Mouse (Mus musculus) midbrain, embryonic 15.5 days (tissue): Measurements from ENCODE around the gene Mboat1. TPM values are rescaled to one million over a fixed set of nuclear protein-coding genes. Genes with fewer than 3 reads are reported as not detected.

Experiments used
- ATAC-seq: fragments of 200-750 bp; cut with Nextera tagmentation; replicated peaks from 2 replicates; pipeline ENCODE4 v1.8.0; 2017; ENCODE audit warnings: moderate TSS enrichment
- H3K27ac ChIP-seq: fragments of 300-500 bp; sonication (generic); 2 replicates; pipeline ENCODE4 v1.5.1; 2015; ENCODE audit warnings: mild to moderate bottlenecking, inconsistent platforms
- H3K27me3 ChIP-seq: fragments of 300-500 bp; sonication (generic); replicated peaks from 2 replicates; pipeline ENCODE4 v1.6.1; 2015; ENCODE audit warnings: inconsistent platforms
- H3K36me3 ChIP-seq: fragments of 300-500 bp; sonication (generic); replicated peaks from 2 replicates; pipeline ENCODE4 v1.6.1; 2015; ENCODE audit warnings: inconsistent platforms
- H3K4me1 ChIP-seq: fragments of 300-500 bp; sonication (generic); 2 replicates; pipeline ENCODE4 v1.6.1; 2015; ENCODE audit warnings: inconsistent platforms
- H3K4me2 ChIP-seq: fragments of 300-500 bp; sonication (generic); 2 replicates; pipeline ENCODE4 v1.6.1; 2015; ENCODE audit warnings: inconsistent platforms, mild to moderate bottlenecking, moderate library complexity
- H3K4me3 ChIP-seq: fragments of 300-500 bp; sonication (generic); 2 replicates; pipeline ENCODE4 v1.5.1; 2015; ENCODE audit warnings: mild to moderate bottlenecking, inconsistent platforms
- H3K9ac ChIP-seq: fragments of 300-500 bp; sonication (generic); 2 replicates; pipeline ENCODE4 v1.6.1; 2015; ENCODE audit warnings: mild to moderate bottlenecking, inconsistent platforms
- H3K9me3 ChIP-seq: fragments of 300-500 bp; sonication (generic); 2 replicates; pipeline ENCODE4 v1.6.1; 2016; ENCODE audit warnings: inconsistent platforms
- WGBS: fragments of 180-500 bp; shearing (Covaris S2); methylation state at CpG from one replicate; pipeline ENCODE4 v1.1.7; 2015; ENCODE audit warnings: mixed read lengths; 5-methylcytosine and 5-hydroxymethylcytosine counted together
- polyA plus RNA-seq: library from polyadenylated mRNA; unstranded; fragments of >200 nt; fragmentation: Nextera tagmentation; extraction: Ambion mirVana; gene quantifications from 2 replicates; pipeline ENCODE4 v1.2.1, GENCODE M21; 2015

The Mboat1 gene
- polyA plus RNA-seq, 1 experiment from 2014 or later: 2.5 TPM

DNA sequence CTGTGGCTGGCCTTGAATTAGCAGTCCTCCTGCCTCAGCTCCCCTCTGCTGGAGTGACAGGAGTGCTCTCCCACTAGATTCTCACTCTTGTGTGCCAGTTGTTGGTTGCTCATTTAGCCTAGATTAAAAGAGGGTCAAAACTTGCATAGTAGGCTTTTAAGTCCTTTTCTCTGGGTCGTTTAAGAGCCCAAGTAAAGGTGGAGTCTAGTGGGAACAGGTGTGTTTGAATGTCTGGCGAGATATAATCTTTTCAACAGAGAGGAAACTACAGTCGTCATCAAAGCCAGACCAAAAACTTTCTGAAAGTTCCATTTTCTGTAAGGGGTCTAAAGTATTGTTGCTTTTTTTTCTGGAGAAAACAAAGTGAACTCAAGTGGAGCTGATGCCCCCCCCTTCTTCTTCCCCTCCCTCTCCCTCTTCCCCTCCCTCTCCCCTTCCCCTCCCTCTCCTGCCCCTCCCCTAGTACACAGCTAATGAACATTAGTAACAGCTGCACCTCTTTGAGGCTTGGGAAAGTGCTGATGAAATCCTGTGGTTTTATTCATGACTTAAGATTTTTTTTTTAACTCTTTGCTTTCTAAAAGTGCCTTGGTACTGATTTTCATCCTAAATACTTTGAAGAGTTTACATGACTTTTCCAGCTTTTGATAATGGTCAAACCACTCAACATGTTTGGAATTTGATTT, 55.9 kb downstream of the Mboat1 start:
- no peak overlapping the region for H3K9ac ChIP-seq
- no peaks in the 10 kb centered on the region for H3K4me1 ChIP-seq
- H3K4me2 ChIP-seq: no peak overlapping the region
- ATAC-seq: no peak
- no peaks in the 10 kb centered on the region for H3K36me3 ChIP-seq
- H3K9me3 ChIP-seq: no peaks in the 10 kb centered on the region
- H3K27ac ChIP-seq: no peak overlapping the region
- no peak overlapping the region for H3K4me3 ChIP-seq
- WGBS: 69% methylated on average over 3 of the region's 3 CpGs
- no peaks in the 10 kb centered on the region for H3K27me3 ChIP-seq

DNA sequence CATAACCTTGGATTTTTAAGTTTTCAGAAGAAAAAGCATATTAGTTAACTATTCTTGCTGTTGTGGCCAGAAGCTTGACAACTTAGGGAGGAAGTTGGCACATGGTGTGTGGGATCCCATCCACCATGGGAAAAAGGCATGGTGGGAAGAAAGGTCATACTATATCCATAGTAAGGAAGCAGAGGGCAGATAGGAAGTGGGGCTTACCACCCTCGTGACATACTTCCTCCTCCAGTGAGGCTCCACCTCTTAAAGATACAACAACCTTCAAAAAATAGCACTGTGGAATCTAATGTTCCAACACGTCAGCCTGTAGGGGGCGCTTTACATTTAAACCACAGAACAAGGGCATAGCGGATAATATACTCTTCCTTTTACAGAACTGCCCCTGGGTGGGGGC, 57.1 kb downstream of the Mboat1 start:
- Histone ChIP-seq H3K9me3 (no peaks in the 10 kb centered on the region), H3K4me2 (no peak overlapping the region), H3K27ac (no peak overlapping the region), H3K27me3 (no peaks in the 10 kb centered on the region), H3K9ac (no peak overlapping the region), H3K4me3 (no peak overlapping the region), H3K4me1 (no peaks in the 10 kb centered on the region), H3K36me3 (no peaks in the 10 kb centered on the region)
- WGBS: 74% methylated on average over 4 of the region's 4 CpGs
- ATAC-seq: no peak

DNA sequence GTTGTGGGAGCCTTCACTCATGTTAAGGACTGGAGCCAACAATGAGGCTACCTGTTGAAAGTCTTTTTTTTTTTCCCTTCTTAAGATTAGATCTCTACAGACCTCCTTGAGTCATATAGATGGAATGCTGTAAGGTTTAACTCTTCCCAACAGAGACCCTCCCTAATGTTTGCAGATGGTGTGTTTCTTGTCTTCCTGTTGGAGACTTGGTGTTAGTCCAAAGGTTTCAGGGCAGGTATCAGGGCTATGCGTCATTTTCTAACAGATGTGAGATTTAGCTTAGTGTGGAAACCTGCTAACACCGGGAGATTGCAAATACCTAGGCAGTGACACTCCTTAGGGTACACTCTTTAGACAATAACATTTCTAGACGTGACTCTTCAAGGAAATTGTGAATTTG, 58.5 kb downstream of the Mboat1 start:
- Histone ChIP-seq H3K36me3 (no peaks in the 10 kb centered on the region), H3K4me2 (no peak overlapping the region), H3K4me3 (no peak overlapping the region), H3K9me3 (no peaks in the 10 kb centered on the region), H3K9ac (no peak overlapping the region), H3K27ac (no peak overlapping the region), H3K4me1 (no peaks in the 10 kb centered on the region), H3K27me3 (no peaks in the 10 kb centered on the region)
- no peak for ATAC-seq
- 85% methylated on average over 3 of the region's 3 CpGs for WGBS

DNA sequence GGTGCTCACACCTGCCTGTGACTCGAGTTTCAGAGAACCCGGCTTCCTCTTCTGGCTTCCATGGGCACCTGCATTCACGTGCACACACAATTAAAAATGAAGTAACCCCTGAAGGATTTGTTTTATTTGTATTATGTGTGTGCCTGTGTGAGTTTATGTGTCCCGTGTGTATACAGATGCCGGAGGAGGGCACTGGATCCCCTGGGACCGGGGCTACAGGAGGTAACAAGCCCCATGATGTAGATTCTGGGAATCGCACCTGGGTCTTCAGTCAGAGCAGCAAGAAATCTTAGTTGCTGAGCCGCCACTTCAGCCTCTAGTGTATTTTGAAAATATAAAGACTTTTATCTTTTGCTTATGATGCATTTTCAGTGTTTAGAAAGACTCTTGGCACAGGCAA, 60.4 kb downstream of the Mboat1 start:
- H3K27ac ChIP-seq: no peak overlapping the region
- no peaks in the 10 kb centered on the region for H3K9me3 ChIP-seq
- H3K36me3 ChIP-seq: no peaks in the 10 kb centered on the region
- no peaks in the 10 kb centered on the region for H3K27me3 ChIP-seq
- WGBS: 85% methylated on average over 8 of the region's 8 CpGs
- no peak overlapping the region for H3K4me2 ChIP-seq
- H3K4me1 ChIP-seq: no peaks in the 10 kb centered on the region
- H3K9ac ChIP-seq: no peak overlapping the region
- no peak overlapping the region for H3K4me3 ChIP-seq
- ATAC-seq: no peak

DNA sequence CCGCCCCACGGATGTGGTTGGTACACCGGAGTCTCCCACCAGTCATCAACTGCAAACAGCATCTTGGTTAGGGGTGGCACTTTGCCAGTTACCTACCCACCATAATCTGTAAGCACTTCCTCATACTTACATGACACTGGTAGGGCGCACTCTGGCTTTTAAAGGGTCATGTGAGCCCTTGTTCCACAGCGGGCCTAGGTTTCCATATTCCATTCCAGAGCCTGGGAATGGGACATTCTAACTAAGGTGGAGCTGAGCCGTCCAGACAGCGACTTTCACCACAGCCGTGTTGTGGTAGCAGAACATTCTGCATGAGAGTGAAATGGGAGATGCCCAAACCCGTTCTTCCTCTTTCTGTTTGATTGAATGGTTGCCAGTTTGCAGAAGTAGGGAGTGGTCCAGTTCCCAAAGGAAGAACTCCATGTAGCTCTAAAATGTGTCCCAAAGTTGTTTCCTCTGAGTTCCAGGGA, 61.8 kb downstream of the Mboat1 start:
- Histone ChIP-seq H3K9me3 (no peaks in the 10 kb centered on the region), H3K27me3 (no peaks in the 10 kb centered on the region), H3K9ac (no peak overlapping the region), H3K27ac (no peak overlapping the region), H3K4me3 (no peak overlapping the region), H3K36me3 (no peaks in the 10 kb centered on the region), H3K4me2 (no peak overlapping the region), H3K4me1 (no peaks in the 10 kb centered on the region)
- no peak for ATAC-seq
- 92% methylated on average over 9 of the region's 9 CpGs for WGBS

DNA sequence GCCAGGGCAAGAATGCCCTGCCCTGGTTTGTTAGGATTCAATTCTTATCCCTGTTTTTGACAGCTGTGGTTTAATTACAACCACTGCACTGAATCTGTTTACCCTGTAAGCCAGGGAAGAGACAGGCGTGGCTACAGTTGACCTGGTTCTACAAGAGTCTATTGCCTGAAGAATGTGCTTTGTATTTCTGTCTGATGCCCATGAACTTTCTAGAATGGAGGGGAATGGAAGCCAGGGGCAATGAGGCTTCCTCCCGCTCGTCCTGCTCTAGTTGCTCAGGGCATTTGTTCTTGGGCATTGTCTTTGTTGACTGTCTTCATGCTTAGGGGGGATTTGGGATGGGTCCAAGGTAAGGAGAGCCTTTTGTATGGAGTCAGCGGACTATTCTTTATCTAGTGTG, 63.5 kb downstream of the Mboat1 start:
- Histone ChIP-seq H3K4me3 (no peak overlapping the region), H3K9me3 (no peaks in the 10 kb centered on the region), H3K27me3 (no peaks in the 10 kb centered on the region), H3K36me3 (no peaks in the 10 kb centered on the region), H3K9ac (no peak overlapping the region), H3K27ac (no peak overlapping the region), H3K4me2 (no peak overlapping the region), H3K4me1 (no peaks in the 10 kb centered on the region)
- 69% methylated on average over 4 of the region's 4 CpGs for WGBS
- ATAC-seq: no peak

DNA sequence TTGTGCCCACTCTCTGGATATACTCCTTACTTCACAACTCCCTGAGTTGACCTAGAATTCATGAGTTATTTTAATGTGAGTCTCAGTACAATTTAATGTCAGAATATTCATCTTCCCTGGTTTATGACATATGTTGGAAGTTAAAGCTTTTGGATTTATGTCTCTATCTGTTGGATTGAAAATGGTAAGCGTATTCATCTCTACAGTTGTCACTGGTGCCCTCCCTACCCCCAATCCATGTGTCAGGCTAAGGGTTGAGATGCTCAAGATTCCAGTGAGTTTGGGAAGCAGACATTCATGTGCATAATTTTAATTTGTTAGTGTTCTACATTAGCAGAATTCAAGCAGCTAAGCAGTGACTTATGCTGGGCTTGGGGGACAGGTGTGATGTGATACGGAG, 64.4 kb downstream of the Mboat1 start:
- ATAC-seq: no peak
- H3K4me3 ChIP-seq: no peak overlapping the region
- no peak overlapping the region for H3K4me2 ChIP-seq
- H3K27ac ChIP-seq: no peak overlapping the region
- no peaks in the 10 kb centered on the region for H3K36me3 ChIP-seq
- 98% methylated on average over 2 of the region's 2 CpGs for WGBS
- H3K9me3 ChIP-seq: no peaks in the 10 kb centered on the region
- H3K4me1 ChIP-seq: no peaks in the 10 kb centered on the region
- H3K9ac ChIP-seq: no peak overlapping the region
- no peaks in the 10 kb centered on the region for H3K27me3 ChIP-seq

DNA sequence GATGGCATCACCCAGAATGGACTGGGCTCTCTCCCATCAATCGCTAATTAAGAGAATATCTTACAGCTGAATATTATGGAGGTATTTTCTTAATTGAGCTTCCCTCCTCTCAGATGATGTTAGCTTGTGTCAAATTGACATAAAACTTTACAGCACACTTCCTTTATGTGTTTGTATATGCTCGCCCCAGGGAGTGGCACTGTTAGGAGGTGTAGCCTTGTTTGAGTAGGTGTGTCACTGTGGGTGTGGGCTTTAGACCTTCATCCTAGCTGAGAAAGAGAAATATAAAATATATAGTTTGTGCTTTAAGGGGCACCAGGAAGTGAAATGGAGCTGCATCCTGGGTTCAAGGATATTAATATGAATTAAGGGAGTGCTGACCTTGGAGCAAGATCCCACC, 66.7 kb downstream of the Mboat1 start:
- no peaks in the 10 kb centered on the region for H3K27me3 ChIP-seq

DNA sequence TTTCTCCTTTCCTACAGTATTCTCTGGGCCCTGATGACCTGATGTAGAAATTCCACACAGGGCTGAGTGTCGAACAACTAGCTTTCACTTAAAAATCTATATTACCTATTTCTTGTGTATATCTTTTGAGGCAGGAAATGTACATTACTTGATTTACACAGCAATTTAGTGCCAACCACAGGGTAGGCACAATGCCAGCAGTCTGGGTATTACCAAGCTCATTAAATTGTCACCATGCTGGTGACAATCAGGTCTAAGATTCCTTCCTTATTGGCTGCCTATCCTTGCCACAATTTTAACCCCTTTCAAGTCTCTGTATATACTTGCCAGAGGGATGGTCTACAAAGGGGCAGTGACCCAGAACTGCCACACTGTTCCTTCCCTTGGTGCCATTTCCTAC, 71.9 kb downstream of the Mboat1 start:
- Histone ChIP-seq H3K9ac (no peak overlapping the region), H3K4me2 (no peak overlapping the region), H3K4me3 (no peak overlapping the region), H3K27ac (no peak overlapping the region), H3K27me3 (no peaks in the 10 kb centered on the region), H3K9me3 (no peaks in the 10 kb centered on the region), H3K4me1 (0 out of 2 replicates have a peak, but pooled peaks cover 2% of the 10 kb centered on the region), H3K36me3 (no peaks in the 10 kb centered on the region)
- WGBS: 93% methylated on average over 1 of the region's 1 CpGs
- no peak for ATAC-seq

More for the DNA sequence above, 66.7 kb downstream of the Mboat1 start:
- Histone ChIP-seq H3K4me3 (no peak overlapping the region), H3K36me3 (no peaks in the 10 kb centered on the region), H3K9me3 (no peaks in the 10 kb centered on the region), H3K4me2 (no peak overlapping the region), H3K9ac (no peak overlapping the region), H3K27ac (no peak overlapping the region), H3K4me1 (no peaks in the 10 kb centered on the region)
- ATAC-seq: no peak
- WGBS: 88% methylated on average over 2 of the region's 2 CpGs

DNA sequence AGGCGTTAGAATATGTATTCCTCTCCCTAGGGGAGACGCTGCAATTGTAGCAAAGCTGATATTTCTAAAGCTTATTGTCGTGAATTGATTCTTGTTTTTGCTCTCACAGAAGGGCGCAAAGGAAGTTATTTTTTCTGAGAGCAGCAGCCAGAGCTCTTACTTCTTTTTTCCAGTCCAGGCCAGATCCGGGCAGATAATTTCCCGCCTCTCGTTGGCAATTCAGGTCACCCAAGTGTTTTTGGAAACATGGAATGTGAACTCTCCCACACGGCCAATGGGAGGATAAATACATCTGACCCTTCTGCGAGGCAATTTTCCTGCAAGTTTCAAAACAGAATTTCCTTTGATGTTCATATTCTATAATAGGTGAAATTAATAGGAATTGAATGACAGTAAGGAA, 77.0 kb downstream of the Mboat1 start:
- H3K9me3 ChIP-seq: no peaks in the 10 kb centered on the region
- H3K36me3 ChIP-seq: no peaks in the 10 kb centered on the region
- no peaks in the 10 kb centered on the region for H3K27me3 ChIP-seq
- H3K4me1 ChIP-seq: 0 out of 2 replicates have a peak, but pooled peaks cover 4% of the 10 kb centered on the region
- H3K27ac ChIP-seq: no peak overlapping the region
- no peak for ATAC-seq
- H3K4me3 ChIP-seq: no peak overlapping the region
- 59% methylated on average over 9 of the region's 9 CpGs for WGBS
- H3K9ac ChIP-seq: no peak overlapping the region
- no peak overlapping the region for H3K4me2 ChIP-seq

DNA sequence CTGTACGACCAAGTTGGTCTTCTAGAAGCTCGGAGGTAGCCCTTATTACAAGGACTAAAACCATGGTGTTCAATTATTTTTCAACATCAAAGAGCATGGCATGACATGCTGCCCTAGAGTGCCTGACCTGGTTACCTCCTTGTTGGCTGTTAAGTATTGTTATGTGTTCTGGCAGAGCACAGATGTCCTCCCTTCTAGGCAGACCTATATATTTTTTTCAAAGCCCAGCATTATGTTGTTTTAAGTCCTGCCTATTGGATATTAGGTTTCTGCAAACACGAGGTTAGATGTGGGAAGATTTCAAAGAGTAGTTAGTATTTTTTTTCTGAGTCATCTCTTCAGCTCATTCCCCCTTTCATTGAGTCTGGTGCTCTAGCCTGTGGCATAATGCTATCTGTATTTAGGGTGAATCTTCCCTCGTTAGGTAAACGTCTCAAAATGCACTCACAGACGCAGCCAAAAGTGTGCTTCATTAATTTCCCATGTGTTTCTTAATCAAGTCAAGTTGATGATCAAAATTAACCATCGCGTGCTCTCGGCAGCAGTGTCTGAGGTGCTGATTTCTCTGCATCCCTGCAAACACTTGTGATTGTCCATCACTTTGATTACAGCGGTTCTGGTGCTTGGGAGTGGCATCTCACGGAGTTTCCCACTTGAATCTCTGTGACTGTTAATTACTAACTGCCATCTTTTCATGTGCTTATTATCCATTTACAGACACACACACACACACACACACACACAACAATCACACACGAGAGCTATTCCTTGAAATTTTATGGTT, 81.5 kb downstream of the Mboat1 start:
- Histone ChIP-seq H3K9me3 (no peaks in the 10 kb centered on the region), H3K27ac (no peak overlapping the region), H3K4me2 (no peak overlapping the region), H3K36me3 (no peaks in the 10 kb centered on the region), H3K27me3 (no peaks in the 10 kb centered on the region), H3K9ac (no peak overlapping the region), H3K4me3 (no peak overlapping the region), H3K4me1 (0 out of 2 replicates have a peak, but pooled peaks cover 4% of the 10 kb centered on the region)
- ATAC-seq: no peak
- WGBS: 83% methylated on average over 12 of the region's 12 CpGs

DNA sequence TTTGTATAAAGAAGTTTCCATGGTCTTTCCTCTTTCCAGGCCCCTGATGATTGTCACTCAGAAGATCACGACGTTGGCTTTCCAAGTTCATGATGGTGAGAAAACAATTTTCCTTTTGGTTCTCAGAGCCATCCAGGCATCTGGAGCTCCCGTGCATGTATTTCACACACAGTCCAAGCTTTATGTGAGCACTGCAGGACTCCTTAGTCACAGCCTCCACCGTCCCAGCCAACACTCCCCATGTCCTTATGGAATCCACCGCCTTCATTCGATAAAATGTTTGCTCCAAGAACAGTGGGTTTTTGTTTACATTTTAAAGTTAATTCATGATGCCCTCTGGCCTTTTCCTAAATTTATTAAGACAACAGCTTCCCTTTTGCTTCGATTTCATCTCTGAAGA, 83.3 kb downstream of the Mboat1 start:
- no peak for ATAC-seq
- no peak overlapping the region for H3K4me3 ChIP-seq
- 84% methylated on average over 7 of the region's 7 CpGs for WGBS

DNA sequence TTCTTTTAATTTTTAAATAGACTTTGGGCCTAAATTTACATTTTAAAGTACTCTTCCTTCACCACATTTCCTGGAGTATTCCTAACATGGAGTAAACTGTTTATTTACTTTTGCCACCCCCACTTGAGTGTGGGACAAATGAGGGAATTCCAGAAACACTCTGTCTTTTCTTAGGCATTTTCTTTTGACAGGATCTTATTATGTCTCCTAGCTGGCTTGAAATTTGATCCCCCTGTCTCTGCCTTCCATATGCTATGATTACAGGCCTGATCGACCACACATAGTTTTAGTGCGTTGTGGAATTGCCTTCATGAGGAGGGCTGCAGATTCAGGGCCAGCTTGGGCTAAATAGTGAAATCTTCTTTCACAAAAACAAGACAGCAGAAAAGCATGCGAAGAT, 85.0 kb downstream of the Mboat1 start:
- Histone ChIP-seq H3K4me3 (no peak overlapping the region), H3K9me3 (no peaks in the 10 kb centered on the region), H3K4me1 (no peaks in the 10 kb centered on the region), H3K4me2 (no peak overlapping the region), H3K9ac (no peak overlapping the region), H3K36me3 (no peaks in the 10 kb centered on the region), H3K27me3 (no peaks in the 10 kb centered on the region), H3K27ac (no peak overlapping the region)
- WGBS: 33% methylated on average over 3 of the region's 3 CpGs
- ATAC-seq: no peak

More for the DNA sequence above, 83.3 kb downstream of the Mboat1 start:
- Histone ChIP-seq H3K9me3 (no peaks in the 10 kb centered on the region), H3K36me3 (no peaks in the 10 kb centered on the region), H3K27ac (no peak overlapping the region), H3K4me1 (no peaks in the 10 kb centered on the region), H3K27me3 (no peaks in the 10 kb centered on the region), H3K4me2 (no peak overlapping the region), H3K9ac (no peak overlapping the region)
